Mouse (Mus musculus) neural tube, embryonic 12.5 days (tissue): ENCODE data around the gene Ahnak2. TPM values are rescaled to one million over a fixed set of nuclear protein-coding genes. Genes with fewer than 3 reads are reported as not detected.

Experiments used
- ATAC-seq: fragments of 200-750 bp; cut with Nextera tagmentation; 2 replicates; pipeline ENCODE4 v1.8.0; 2017; ENCODE audit warnings: low read depth, mild to moderate bottlenecking, moderate TSS enrichment, moderate library complexity; ENCODE audit not compliant: low FRiP score
- H3K27ac ChIP-seq: fragments of 300-500 bp; sonication (generic); 2 replicates; pipeline ENCODE4 v1.5.1; 2016
- H3K27me3 ChIP-seq: fragments of 300-500 bp; sonication (generic); replicated peaks from 2 replicates; pipeline ENCODE4 v1.6.1; 2016; ENCODE audit warnings: mild to moderate bottlenecking
- H3K36me3 ChIP-seq: fragments of 300-500 bp; sonication (generic); 2 replicates; pipeline ENCODE4 v1.6.1; 2016; ENCODE audit warnings: mild to moderate bottlenecking
- H3K4me1 ChIP-seq: fragments of 300-500 bp; sonication (generic); 2 replicates; pipeline ENCODE4 v1.6.1; 2016
- H3K4me2 ChIP-seq: fragments of 300-500 bp; sonication (generic); replicated peaks from 2 replicates; pipeline ENCODE4 v1.6.1; 2016; ENCODE audit warnings: mild to moderate bottlenecking
- H3K4me3 ChIP-seq: fragments of 300-500 bp; sonication (generic); 2 replicates; pipeline ENCODE4 v1.5.1; 2016
- H3K9ac ChIP-seq: fragments of 300-500 bp; sonication (generic); 2 replicates; pipeline ENCODE4 v1.6.1; 2016; ENCODE audit warnings: mild to moderate bottlenecking
- H3K9me3 ChIP-seq: fragments of 300-500 bp; sonication (generic); 2 replicates; pipeline ENCODE4 v1.6.1; 2016; ENCODE audit warnings: mild to moderate bottlenecking
- WGBS: fragments of 180-500 bp; shearing (Covaris S2); methylation state at CpG from one replicate; pipeline ENCODE4 v1.1.7; 2016; 5-methylcytosine and 5-hydroxymethylcytosine counted together
- polyA plus RNA-seq: library from polyadenylated mRNA; unstranded; fragments of >200 nt; fragmentation: Nextera tagmentation; extraction: Ambion mirVana; gene quantifications from 2 replicates; pipeline ENCODE4 v1.2.1, GENCODE M21; 2016

The Ahnak2 gene
- polyA plus RNA-seq, 1 experiment from 2014 or later: 0.93 TPM

GRCm38 (mm10) chr12:112763176-112763575 is 39.3 kb downstream of the Ahnak2 start:
- Histone ChIP-seq H3K36me3 (no peaks in the 10 kb centered on the region), H3K9me3 (no peaks in the 10 kb centered on the region), H3K27me3 (no peaks in the 10 kb centered on the region), H3K27ac (no peak overlapping the region), H3K4me2 (no peak overlapping the region), H3K4me1 (no peaks in the 10 kb centered on the region), H3K9ac (no peak overlapping the region), H3K4me3 (no peak overlapping the region)
- ATAC-seq: no peak
- 82% methylated on average over 4 of the region's 4 CpGs for WGBS

- Histone ChIP-seq H3K36me3 (no peaks in the 10 kb centered on the region), H3K4me1 (no peaks in the 10 kb centered on the region)
- WGBS: 84% methylated on average over 3 of the region's 3 CpGs
Measured at GRCm38 (mm10) chr12:112762018-112762417, 40.4 kb downstream of the Ahnak2 start.

GRCm38 (mm10) chr12:112761411-112761810 is 41.0 kb downstream of the Ahnak2 start:
- no peaks in the 10 kb centered on the region for H3K9me3 ChIP-seq
- no peak overlapping the region for H3K4me2 ChIP-seq
- no peaks in the 10 kb centered on the region for H3K36me3 ChIP-seq
- H3K27ac ChIP-seq: no peak overlapping the region
- H3K4me1 ChIP-seq: no peaks in the 10 kb centered on the region
- ATAC-seq: no peak
- H3K9ac ChIP-seq: no peak overlapping the region
- WGBS: 82% methylated on average over 4 of the region's 4 CpGs
- no peak overlapping the region for H3K4me3 ChIP-seq
- H3K27me3 ChIP-seq: no peaks in the 10 kb centered on the region

More at GRCm38 (mm10) chr12:112762018-112762417, 40.4 kb downstream of the Ahnak2 start:
- H3K9me3 ChIP-seq: no peaks in the 10 kb centered on the region
- no peak overlapping the region for H3K9ac ChIP-seq
- H3K4me3 ChIP-seq: no peak overlapping the region
- no peak overlapping the region for H3K27ac ChIP-seq
- H3K4me2 ChIP-seq: no peak overlapping the region
- H3K27me3 ChIP-seq: no peaks in the 10 kb centered on the region
- ATAC-seq: no peak

- Histone ChIP-seq H3K4me2 (no peak within 1 kb of the TSS), H3K27ac (no peak within 1 kb of the TSS), H3K9ac (no peak within 1 kb of the TSS), H3K4me3 (no peak within 1 kb of the TSS), H3K9me3 (no peaks in the 10 kb centered on the region), H3K27me3 (no peaks in the 10 kb centered on the region), H3K4me1 (no peaks in the 10 kb centered on the region), H3K36me3 (no peaks in the 10 kb centered on the region)
- no peak for ATAC-seq
- WGBS: 44% methylated on average over 4 of the region's 4 CpGs
Measured at GRCm38 (mm10) chr12:112760154-112760926, 42.1 kb downstream of the Ahnak2 start, which contains the start of gene Pld4. Pld4 (plus strand) TSS chr12:112760655.

- WGBS: 87% methylated on average over 3 of the region's 3 CpGs
- H3K9me3 ChIP-seq: no peaks in the 10 kb centered on the region
- H3K27ac ChIP-seq: no peak overlapping the region
- no peak overlapping the region for H3K4me3 ChIP-seq
- ATAC-seq: no peak
- no peaks in the 10 kb centered on the region for H3K4me1 ChIP-seq
- no peaks in the 10 kb centered on the region for H3K36me3 ChIP-seq
- no peaks in the 10 kb centered on the region for H3K27me3 ChIP-seq
- no peak overlapping the region for H3K4me2 ChIP-seq
- H3K9ac ChIP-seq: no peak overlapping the region
Measured at GRCm38 (mm10) chr12:112759471-112759870, 43.0 kb downstream of the Ahnak2 start.

- Histone ChIP-seq H3K9me3 (no peaks in the 10 kb centered on the region), H3K27me3 (no peaks in the 10 kb centered on the region), H3K9ac (no peak overlapping the region), H3K4me3 (no peak overlapping the region), H3K27ac (no peak overlapping the region), H3K4me1 (no peaks in the 10 kb centered on the region), H3K4me2 (no peak overlapping the region), H3K36me3 (no peaks in the 10 kb centered on the region)
- ATAC-seq: no peak
- whole genome bisulfite sequencing: 93% methylated on average over 5 of the region's 5 CpGs
Measured at GRCm38 (mm10) chr12:112757896-112758295, 44.6 kb downstream of the Ahnak2 start.

- Histone ChIP-seq H3K4me2 (no peak overlapping the region), H3K27me3 (no peaks in the 10 kb centered on the region), H3K36me3 (no peaks in the 10 kb centered on the region), H3K9me3 (no peaks in the 10 kb centered on the region), H3K27ac (no peak overlapping the region), H3K9ac (no peak overlapping the region), H3K4me1 (no peaks in the 10 kb centered on the region), H3K4me3 (no peak overlapping the region)
- no peak for ATAC-seq
- 81% methylated on average over 4 of the region's 4 CpGs for WGBS
Measured at GRCm38 (mm10) chr12:112755900-112756299, 46.6 kb downstream of the Ahnak2 start.

GRCm38 (mm10) chr12:112752399-112752798 is 50.1 kb downstream of the Ahnak2 start:
- H3K36me3 ChIP-seq: no peaks in the 10 kb centered on the region
- H3K4me2 ChIP-seq: no peak overlapping the region
- H3K4me3 ChIP-seq: no peak overlapping the region
- ATAC-seq: no peak
- no peaks in the 10 kb centered on the region for H3K27me3 ChIP-seq
- H3K27ac ChIP-seq: no peak overlapping the region
- no peaks in the 10 kb centered on the region for H3K9me3 ChIP-seq
- no peak overlapping the region for H3K9ac ChIP-seq
- WGBS: 60% methylated on average over 2 of the region's 2 CpGs
- peaks cover 4% of the 10 kb centered on the region for H3K4me1 ChIP-seq

GRCm38 (mm10) chr12:112750976-112751375 is 51.5 kb downstream of the Ahnak2 start:
- Histone ChIP-seq H3K9me3 (no peaks in the 10 kb centered on the region), H3K4me1 (peaks cover 11% of the 10 kb centered on the region), H3K27me3 (no peaks in the 10 kb centered on the region), H3K27ac (no peak overlapping the region), H3K4me3 (no peak overlapping the region), H3K9ac (no peak overlapping the region), H3K4me2 (no peak overlapping the region), H3K36me3 (no peaks in the 10 kb centered on the region)
- 87% methylated on average over 12 of the region's 12 CpGs for WGBS
- ATAC-seq: no peak

- peak overlapping the region; percentile 32 for H3K4me2 ChIP-seq
- H3K9ac ChIP-seq: no peak overlapping the region
- no peaks in the 10 kb centered on the region for H3K27me3 ChIP-seq
- no peak overlapping the region for H3K4me3 ChIP-seq
- H3K9me3 ChIP-seq: no peaks in the 10 kb centered on the region
- no peak; the same call in 1 of the 2 replicates for ATAC-seq
- 75% methylated on average over 8 of the region's 8 CpGs for WGBS
- H3K4me1 ChIP-seq: peaks cover 15% of the 10 kb centered on the region
- peak overlapping the region; percentile 83 for H3K27ac ChIP-seq
- H3K36me3 ChIP-seq: peaks cover 21% of the 10 kb centered on the region
Measured at GRCm38 (mm10) chr12:112747606-112747970, 54.9 kb downstream of the Ahnak2 start.

GRCm38 (mm10) chr12:112746808-112747605 is 55.5 kb downstream of the Ahnak2 start:
- Histone ChIP-seq H3K9ac (peak overlapping the region; percentile 29; the same call in 1 of the 2 replicates), H3K4me3 (no peak overlapping the region), H3K9me3 (no peaks in the 10 kb centered on the region), H3K4me2 (peak overlapping the region; percentile 32), H3K4me1 (peaks cover 15% of the 10 kb centered on the region), H3K27ac (peak overlapping the region; percentile 83), H3K27me3 (no peaks in the 10 kb centered on the region), H3K36me3 (peaks cover 25% of the 10 kb centered on the region)
- peak; percentile 77 for ATAC-seq
- WGBS: 30% methylated on average over 10 of the region's 10 CpGs

- peak; percentile 5; the same call in 1 of the 2 replicates for ATAC-seq
Measured at GRCm38 (mm10) chr12:112746461-112746807, 56.0 kb downstream of the Ahnak2 start.

More at GRCm38 (mm10) chr12:112746461-112746807, 56.0 kb downstream of the Ahnak2 start:
- no peak overlapping the region for H3K4me2 ChIP-seq
- H3K9me3 ChIP-seq: no peaks in the 10 kb centered on the region
- H3K27me3 ChIP-seq: no peaks in the 10 kb centered on the region
- H3K27ac ChIP-seq: no peak overlapping the region
- WGBS: 79% methylated on average over 4 of the region's 4 CpGs
- H3K4me1 ChIP-seq: peaks cover 15% of the 10 kb centered on the region
- H3K9ac ChIP-seq: no peak overlapping the region
- H3K36me3 ChIP-seq: peaks cover 26% of the 10 kb centered on the region
- H3K4me3 ChIP-seq: no peak overlapping the region
